Mouse (Mus musculus) kidney, adult 9 months (tissue): ENCODE results near the gene Nfya.

Source experiments
- DNase-seq: peaks from one replicate; pipeline ENCODE4 v3.0.0; 2022

The Nfya gene

GRCm38 (mm10) chr17:48341947-48342346 is 67.8 kb downstream of the Nfya start:
- no peak for DNase-seq

GRCm38 (mm10) chr17:48340267-48340666 is 69.4 kb downstream of the Nfya start:
- DNase-seq: no peak
